Mouse (Mus musculus) lung, postnatal 4 days (tissue): Measurements from ENCODE around the gene Rnf7.
"Not testable (repeated sequence)": the region's sequence is repeated elsewhere in the genome, so short reads cannot be mapped to it uniquely, and the experiment has no call there.

ENCODE experiments used
- DNase-seq, 2 experiments: peaks; one replicate each; pipeline ENCODE4 v3.0.0; 2021

The Rnf7 gene

DNA sequence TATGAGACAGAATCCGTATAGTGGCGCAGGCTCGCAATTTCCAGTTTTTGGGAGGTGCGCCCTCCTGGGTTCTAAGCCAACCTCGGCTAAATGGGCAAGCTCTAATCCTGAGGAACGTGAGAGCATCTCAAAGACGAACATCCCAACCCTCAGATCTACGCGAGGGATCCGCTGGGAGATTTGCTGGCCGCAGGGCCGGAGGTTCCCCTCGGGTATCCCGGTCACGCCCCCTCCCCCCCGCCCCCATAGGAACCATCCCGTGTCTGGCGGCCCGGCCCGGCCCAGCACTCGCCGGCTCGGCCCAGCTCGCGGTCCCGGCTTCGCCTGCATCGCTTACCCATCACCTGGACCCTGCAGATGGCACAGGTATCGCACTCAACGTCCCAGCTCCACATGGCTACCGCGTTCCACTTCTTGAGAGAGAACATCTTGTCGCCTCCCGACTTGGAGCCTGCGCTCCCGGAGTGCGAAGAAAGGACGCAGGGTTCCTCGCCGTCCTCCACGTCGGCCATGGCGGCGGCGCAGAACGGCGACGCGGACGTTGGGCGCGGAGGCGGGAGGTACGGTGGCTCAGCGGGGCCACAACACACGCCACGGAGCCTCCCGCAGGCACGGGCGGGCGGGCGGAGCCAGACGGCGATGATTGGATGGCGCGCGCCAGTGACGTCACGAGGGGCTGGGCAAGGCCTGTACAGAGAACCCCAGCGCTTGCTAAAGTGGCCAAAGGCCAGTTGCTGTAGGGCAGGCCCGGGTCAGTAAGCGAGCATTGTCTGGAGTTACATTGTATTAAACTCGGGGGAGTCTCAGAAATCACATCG is at the start of gene Rnf7:
TSS of gene Rnf7 (minus strand) at position 605 of the 818 bp plus-strand sequence.
- DNase-seq: peak; percentile 99 to 100

DNA sequence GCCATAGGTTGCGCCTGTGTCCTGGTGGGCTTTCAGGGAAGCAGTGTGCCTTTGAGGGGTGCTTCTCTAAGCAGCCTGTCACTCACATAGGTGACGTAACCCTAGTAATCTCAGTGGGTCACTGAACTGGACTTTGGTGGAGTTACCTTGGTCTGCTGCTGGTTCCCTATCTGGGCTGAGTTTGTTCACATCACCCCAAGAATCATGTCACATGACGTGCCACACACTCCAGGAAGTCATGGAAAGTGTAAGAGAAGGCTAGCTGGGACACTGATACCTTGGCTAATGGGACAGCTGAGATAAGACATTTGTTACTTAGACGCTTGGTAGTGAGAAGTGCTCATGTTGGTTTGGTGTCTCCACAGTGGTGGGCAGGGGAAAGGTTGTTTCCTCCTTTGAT is 47.5 kb upstream of the Rnf7 start:
- DNase-seq: peak in 1 of 2 experiments; percentile 3

DNA sequence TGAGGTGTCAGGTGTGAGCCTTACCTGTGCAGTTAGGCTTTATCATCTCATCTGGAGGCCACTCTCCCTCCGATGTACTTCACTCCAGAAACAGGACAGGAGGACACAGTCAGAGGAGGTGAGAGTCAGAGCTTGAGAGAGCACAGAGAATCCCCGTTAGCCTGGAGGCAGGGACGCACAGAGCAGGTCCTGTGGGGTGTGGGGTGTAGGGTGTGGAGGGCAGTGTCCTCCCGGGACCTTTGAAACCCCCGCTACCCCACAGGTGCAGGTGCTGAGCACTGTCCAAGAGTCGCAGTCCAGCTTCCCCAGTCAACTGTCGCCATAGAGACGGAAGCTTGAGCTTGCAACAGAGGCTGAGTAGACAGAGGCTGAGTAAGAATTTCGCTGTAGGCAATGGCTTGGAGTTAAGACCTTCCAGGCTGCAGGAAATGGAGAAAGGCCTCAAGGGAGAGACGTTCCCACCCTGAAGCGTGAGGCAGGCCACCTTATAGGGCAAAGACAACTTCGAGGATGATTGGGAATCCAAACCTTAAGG is 46.6 kb upstream of the Rnf7 start, which contains the start of gene Gm28729:
TSS of gene Gm28729 (minus strand) at position 293 of the 535 bp plus-strand sequence.
- no peak for DNase-seq

DNA sequence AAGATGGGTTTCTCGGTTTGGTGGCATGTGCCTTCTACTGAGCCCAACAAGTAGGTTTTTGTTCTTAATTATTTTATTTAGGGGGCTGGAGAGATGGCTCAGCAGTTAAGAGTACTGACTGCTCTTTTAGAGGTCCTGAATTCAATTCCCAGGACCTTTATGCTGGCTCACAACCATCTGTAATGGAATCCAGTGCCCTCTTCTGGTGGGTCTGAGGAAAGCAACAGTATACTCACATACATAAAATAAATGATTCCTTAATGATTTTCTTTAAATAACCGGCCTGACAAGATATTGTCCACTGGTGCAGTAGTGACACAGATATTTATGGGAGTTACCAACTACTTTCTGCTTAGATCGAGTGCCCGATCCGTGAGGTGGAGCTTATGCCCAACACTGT is 44.7 kb upstream of the Rnf7 start:
- DNase-seq: no peak

DNA sequence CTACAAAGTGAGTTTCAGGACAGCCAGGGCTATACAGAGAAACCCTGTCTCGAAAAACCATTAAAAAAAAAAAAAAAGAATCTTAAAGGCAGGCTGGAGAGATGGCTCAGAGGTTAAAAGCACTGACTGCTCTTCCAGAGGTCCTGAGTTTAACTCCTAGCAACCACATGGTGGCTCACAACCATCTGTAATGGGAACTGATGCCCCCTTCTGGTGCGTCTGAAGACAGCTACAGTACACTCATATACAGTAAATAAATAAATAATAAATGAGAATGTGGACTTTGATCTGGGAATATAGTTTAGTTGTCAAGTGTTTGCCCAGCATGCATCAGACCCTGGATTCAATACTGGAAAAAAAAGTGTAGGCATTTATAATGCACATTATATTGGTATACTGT is 43.1 kb upstream of the Rnf7 start:
- DNase-seq: not testable (repeated sequence)

DNA sequence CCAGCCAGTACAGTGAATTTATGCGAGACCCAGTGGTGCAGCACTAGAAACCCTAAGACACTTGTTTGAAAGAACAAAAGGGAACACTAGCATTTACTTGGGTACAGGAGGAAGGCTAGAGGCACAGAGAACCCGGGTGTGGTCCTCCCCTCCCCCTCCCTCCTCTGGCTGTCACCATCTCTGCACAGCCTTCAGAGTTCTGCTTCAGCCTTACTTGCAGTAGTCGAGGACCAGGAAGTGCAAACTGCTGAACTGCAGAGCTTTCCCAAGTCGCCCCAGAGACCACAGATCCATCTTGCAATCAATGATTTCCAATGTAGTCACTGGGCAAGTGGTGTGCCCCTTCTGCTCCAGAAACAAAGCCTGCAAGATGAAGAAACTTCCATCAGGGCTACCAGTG is 39.0 kb upstream of the Rnf7 start:
- peak in 1 of 2 experiments; percentile 24 for DNase-seq

DNA sequence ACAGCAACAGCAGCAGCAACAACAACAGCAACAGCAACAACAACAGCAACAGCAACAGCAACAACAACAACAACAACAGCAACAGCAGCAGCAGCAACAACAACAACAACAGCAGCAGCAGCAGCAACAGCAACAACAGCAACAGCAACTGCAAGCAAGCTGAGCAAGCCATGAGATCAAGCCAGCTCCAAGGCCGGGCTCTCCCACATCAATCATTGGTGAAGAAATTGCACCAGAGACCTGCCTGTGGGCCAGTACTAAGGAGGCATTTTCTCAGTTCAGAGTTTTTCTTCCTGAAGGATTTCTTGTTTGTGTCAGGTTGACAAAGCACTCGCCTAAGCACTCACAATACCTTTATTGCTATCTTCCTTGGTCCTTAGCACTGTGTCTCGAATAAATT is 38.3 kb upstream of the Rnf7 start:
- DNase-seq: no peak

DNA sequence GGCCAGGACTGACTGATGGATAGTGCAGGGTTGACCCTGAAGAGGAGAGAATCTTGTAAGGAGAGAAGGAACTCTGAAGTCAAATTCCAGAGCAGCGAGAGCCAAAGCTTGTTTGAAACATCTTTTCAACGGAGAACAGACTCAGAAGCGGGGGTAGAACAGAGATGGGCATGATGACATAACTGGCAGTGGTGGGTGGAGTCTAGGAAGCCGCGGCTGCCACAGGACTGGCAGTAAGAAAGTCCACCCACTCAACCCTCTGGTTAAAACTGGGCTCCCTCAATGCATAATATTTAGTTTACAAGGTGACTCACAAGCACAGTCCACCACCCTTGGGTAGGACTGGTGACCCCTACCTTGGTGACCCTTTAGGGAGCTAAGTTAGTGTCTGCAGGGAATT is 37.3 kb upstream of the Rnf7 start:
- DNase-seq: no peak

DNA sequence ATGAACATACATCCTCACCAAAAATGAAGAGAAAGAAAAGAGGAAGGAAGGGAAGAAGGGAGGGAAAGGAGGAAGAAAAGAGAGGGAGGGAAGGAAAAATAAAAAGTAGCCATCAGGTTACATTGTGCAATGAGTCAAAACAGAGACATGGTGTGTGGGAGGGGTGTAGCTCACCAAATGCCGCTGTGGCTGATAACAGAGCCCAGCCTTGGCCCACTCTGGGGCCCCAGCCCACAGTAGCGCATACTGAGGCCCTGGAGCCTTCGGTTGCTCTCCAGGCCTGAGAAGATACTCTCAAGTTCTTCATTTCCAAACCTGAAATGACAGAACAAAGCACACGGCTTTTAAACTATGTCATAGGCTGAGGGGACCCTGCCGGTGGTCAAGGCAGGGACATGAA is 35.8 kb upstream of the Rnf7 start:
- no peak for DNase-seq

DNA sequence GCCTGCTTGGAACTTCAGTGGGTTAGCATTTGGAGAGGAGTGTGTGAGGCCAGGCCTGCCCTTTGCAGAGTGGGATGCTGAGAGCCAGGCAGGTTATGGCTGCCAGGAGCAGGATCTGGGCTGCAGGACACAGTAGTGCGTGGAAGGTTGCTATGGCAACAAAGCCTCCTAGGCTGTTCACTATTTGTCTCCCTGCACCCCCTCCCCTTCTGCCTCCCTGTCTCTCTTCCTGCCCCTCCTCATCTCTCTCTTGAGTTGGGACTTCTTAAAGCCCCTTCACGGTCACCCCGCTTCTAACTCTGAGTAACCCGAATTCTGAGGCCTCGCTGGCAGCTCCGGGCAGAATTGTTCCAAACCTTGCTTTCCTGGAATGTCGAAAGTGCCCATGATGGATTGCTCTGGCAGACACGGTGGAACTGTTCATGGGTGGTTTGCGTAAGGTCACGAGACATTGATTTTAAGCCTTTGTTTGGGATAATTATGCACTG is 27.6 kb upstream of the Rnf7 start:
- peak in 1 of 2 experiments; percentile 10 for DNase-seq

DNA sequence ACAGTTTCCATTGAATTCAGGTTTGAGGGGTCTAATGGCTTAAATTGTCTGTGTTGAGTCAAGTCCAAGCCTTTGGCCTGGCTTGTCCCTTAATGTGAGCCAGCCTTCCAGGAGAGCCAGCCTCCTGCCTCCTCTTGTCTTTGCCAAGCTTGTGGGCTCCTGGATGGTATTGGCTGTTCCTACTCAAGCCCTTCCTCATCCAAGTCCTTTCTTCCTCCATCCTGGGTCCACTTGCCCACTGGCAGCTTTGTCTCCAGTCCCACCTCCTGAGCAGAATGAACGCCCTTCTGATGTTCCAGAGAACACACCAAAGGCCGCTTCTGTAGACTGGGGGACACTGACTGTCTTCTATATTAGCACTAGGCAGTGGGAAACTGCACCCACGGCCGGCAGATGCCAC is 26.7 kb upstream of the Rnf7 start:
- DNase-seq: no peak

DNA sequence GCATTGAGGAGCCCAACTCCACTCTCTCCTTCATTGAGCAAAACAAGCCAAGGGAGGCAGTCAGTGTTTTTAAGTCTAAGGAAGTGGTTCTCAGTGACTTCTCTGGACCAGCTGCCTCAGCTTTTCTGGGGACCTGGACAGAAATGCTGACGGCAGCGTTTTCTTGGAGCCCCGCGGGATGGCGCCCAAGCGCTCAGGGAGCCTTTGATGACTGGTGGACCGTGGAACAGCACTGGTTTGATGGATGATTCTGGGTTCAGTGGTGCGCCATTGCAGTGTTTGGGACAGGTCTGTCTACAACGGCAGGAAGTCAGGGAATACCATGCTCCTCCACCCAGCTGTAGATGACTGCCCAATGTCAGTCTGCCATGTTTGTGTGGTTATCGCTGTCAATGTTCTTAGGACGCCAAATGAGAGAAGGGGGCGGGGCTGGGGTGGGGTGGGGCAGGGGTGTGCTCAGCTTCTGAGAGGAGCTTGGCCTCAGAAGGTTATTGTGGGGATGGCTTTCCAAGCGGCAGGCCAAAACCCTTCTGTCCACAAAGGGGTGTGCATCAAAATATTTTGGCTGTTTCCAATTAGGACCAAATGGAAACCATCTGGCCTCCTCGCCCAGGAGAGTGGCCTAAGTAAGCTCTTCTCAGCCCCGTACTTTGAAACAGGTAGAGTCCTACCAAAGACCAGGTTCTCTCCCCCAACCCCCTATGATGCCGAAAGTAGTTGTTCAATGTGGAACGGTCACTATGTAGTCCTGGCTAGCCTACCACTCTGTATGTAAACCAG is 25.8 kb upstream of the Rnf7 start:
- no peak for DNase-seq

DNA sequence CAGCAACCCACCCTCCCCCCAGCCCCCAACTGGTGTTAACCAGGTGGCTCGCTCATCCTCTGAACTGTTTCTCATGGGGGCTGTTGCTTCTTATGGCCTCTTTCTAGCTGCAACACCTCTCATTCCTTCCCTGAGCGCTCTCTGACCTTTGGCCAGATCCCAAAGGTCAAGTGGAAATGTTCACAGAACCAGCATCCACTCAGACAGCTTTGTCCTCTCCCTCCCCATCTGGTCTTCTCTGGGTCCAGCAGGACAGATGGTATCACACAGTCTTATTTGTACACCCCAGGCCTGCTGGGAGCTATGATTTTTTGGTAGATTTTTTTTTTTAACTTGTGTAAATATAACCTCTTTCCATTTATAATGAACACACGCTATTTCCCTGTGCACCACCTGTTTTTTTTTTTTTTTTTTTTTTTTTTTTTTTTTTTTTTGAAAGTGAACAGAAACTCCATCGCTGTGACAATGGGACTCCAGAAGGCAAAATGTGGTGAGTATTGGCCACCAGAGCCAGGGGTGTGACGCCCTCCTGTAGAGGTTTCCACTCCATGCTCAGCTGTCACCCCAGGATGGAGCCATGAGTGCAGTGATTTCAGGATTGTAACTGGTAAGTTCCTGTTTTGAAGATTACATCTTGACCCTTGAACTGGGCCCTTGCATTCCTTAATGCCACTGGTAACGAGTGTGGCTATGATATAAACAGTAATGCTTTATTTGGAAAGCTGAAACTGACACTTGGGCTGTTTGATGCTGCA is 24.6 kb upstream of the Rnf7 start:
- no peak for DNase-seq

DNA sequence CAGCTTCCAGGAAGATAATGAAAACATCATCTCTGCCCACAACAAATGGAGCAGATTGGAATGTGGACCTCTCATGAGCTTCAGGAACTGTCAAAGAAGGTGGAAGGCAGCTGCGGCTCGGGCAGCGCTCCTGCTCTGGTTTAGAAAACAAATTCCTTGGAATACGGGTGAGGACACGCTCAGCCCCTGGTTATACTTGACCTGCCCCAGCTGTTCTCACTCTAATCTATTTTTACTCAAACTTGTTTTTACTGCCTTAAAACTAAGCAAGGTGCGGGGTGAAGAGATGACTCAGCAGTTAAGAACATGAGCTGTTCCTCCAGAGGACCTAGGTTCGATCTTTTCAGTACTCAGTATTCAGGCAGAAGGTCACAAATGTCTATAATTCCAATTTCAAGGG is 22.7 kb upstream of the Rnf7 start:
- no peak for DNase-seq

DNA sequence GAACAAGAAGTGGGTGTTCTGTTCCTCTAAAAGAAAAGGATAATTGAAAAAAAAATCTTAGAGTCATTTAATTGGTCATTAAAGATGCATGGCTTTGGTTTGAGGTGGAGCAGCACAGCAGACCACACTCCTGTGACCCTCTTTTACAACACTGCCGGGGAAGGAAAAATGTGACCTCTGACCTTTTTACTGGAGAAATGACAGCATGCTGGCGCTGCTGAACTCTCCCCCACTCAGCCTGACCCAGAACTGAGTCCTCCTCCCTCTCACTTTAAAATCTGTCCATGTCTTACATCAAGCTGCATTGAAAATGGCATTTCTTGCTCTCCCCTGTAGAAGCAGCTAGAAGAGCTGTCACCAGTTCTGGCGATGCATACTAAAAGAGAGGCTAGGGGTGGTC is 14.7 kb upstream of the Rnf7 start:
- DNase-seq: peak in 1 of 2 experiments; percentile 29

DNA sequence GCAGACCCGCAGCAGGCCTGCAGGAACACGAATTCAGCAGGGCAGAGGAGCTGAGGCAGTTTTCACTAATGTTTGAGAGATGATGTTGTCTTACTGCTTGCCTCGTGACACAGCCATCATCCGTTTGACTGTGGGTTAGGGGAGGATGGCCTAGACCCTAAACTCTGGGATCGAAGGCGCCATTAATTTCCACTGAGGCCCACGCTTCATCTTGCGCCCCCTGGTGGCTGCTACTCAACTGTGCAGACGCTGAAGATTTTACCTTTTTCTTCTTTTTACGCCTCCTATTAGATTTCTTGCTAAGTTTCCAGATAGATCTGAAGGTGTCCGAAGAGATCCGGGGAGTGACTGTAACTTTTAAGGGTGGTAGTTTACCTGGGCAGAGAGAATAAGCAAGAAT is 13.3 kb upstream of the Rnf7 start:
- DNase-seq: peak in 1 of 2 experiments; percentile 57

DNA sequence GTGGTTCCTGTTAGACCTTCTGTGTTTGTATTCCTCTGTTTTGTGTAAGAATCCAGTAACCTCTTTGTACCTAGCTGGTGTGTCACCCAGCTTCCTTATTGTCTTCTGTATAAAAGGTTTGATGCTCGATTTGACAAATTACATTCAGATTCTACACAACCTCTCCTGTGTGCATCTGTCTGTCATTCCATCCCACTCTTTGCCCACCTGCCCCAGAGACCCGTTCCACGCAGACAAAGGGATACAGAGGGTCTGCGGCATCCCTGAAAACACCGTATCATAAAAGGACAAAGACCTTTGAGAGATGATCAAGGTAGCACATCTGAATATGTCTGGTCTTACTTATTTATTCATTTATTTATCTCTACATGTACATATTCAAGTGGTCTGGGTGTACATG is 9.4 kb upstream of the Rnf7 start:
- DNase-seq: not testable (repeated sequence)

DNA sequence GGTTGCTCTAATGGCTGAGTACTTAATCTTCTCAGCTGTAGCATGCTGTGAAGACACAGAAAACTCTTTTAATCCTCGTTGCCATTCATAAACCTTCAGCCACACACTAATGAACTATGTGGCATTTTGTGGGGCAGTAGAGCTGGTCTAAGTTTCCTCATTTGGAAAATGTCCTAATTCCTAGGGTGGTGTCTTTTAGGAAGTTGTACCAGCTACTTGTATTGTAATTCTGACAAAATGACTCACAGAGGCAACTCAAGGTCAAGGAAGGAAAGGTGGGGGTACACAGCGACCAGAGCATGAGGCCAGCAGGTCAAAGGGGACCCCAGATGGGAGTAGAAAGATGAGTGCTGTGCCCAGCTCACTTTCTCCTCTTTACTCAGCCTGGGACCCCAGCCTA is 5.2 kb upstream of the Rnf7 start:
- no peak for DNase-seq

DNA sequence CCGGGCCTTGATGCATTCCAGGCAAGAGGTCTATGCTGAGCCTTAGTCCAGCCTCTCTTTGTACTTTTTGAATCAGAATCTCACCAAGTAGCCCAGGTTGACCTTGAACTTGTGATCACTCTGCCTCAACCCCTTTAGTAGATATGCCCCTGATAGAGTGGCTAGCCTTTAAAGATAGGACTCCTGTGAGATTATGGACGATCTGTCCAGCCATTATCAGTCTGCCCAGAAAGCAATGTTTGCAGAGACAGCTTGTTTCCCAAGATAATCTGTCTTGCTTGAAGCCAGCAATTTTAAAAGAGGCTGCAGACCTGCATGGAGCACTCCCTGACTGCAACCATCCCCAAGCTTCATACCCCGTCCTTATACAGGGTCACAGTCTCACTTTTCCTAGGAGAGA is 4.6 kb upstream of the Rnf7 start:
- no peak for DNase-seq

DNA sequence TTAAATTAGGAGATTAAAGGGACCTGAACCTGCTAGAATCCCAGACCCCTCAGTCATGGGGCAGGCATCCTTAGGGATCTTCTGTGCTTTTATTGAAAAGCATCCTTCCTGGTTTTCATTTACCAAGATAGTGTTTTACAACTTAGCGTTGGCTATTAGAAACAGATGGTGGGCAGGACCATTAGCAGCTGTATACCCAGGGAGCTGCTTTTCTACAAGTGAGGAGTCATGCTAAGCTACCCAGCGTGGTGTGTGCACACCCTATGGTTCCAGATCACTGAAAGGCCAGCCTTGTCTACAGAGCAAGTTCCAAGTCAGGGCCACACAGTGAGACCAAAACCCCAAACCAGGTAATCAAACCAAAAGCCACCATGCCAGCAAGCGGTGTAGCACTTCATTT is 6.1 kb downstream of the Rnf7 start:
- no peak for DNase-seq

DNA sequence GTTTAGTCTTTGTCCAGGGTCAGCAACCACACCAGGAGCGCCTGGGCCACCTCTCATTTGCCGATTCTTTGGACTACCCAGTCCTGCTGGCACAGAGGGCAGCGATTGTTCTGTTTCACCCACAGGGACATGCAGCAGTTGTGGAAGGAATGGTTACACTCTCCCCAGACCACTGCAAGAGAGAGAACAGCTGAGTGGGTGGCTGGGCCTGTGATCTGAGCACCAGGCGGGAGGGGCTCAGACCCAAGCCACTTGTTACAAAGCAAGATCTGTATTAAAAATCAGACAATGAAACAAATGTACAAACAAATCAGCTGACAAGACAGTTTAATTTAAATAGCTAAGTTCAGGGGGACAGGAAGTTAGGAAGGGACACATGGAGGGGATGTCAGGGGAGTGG is 6.8 kb downstream of the Rnf7 start:
- not testable (repeated sequence) for DNase-seq

DNA sequence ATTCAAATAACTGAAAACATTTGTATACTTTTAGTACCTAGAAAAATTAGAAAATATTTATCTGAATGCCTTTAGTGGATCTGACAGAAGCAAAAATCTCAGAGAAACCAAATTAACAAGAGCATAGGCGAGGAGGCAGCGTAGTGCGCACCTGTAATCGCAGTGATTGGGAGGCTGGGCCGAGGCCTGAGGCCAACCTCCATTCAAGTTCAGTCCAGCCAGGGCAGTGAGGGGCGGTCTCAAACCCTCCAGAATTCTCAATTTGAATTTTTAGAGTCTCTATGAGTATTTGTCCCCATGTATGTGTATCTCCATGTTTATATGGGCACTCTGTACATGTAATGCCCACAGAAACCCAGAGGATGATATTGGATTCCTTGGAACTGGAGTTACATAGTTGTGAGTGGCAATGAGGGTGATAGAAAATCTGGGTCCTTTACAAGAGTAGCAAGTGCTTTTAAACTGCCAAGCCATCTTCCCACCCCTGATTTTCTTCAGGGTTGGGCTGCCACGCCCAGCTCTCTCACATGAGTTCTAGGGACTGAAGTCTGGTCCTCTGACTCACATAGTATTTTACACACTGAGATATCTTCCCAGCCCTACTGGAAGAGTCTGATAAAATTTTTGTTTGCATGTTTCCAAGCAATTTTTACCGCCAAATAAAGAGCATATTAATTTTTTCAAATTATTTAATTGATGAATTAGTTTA is 8.1 kb downstream of the Rnf7 start:
- DNase-seq: no peak
